Mouse (Mus musculus) ES-E14 (cell line): Measurements from ENCODE around the gene Txnl4b. TPM values are rescaled to one million over a fixed set of nuclear protein-coding genes. Genes with fewer than 3 reads are reported as not detected.

Experiments used
- DNase-seq: peaks from one replicate; pipeline ENCODE4 v3.0.0-alpha.2; 2013; ENCODE audit warnings: low read depth, low spot score
- H3K27ac ChIP-seq: 2 replicates; pipeline ENCODE4 v1.5.1; 2012; ENCODE audit warnings: low read depth, mild to moderate bottlenecking, low read length, moderate library complexity, mixed read lengths; ENCODE audit not compliant: poor library complexity, insufficient read depth, severe bottlenecking
- H3K36me3 ChIP-seq: 2 replicates; pipeline ENCODE4 v1.6.1; 2012; ENCODE audit warnings: mild to moderate bottlenecking, low read length, moderate library complexity, mixed read lengths; ENCODE audit not compliant: control insufficient read depth, poor library complexity, insufficient read depth, severe bottlenecking
- H3K4me1 ChIP-seq, 2 experiments: fragments of 150-350 bp in 1 of 2; sonication (generic) in 1 of 2; 2 replicates each; pipeline ENCODE4 v1.6.1; 2012; ENCODE audit warnings: low read length in 2 of 2, mild to moderate bottlenecking in 1 of 2, mixed read lengths in 1 of 2; ENCODE audit not compliant: control insufficient read depth in 2 of 2, insufficient read depth in 2 of 2, poor library complexity in 1 of 2
- H3K4me3 ChIP-seq, 2 experiments: fragments of 150-350 bp in 1 of 2; sonication (generic) in 1 of 2; 2 replicates each; pipeline ENCODE4 v1.5.1; 2012; ENCODE audit warnings: low read length in 2 of 2, low read depth in 1 of 2, mild to moderate bottlenecking in 1 of 2, mixed read lengths in 1 of 2; ENCODE audit not compliant: insufficient read depth in 1 of 2, poor library complexity in 1 of 2, severe bottlenecking in 1 of 2
- H3K9ac ChIP-seq: 2 replicates; pipeline ENCODE4 v1.6.1; 2012; ENCODE audit warnings: low read depth, mild to moderate bottlenecking, low read length, mixed read lengths; ENCODE audit not compliant: poor library complexity, insufficient read depth, severe bottlenecking
- H3K9me3 ChIP-seq: fragments of 150-350 bp; sonication (generic); 2 replicates; pipeline ENCODE4 v1.6.1; 2012; ENCODE audit warnings: low read depth, mild to moderate bottlenecking, low read length; ENCODE audit not compliant: control insufficient read depth, insufficient read depth
- CHD2 ChIP-seq: IDR thresholded peaks from 2 replicates; pipeline ENCODE4 v1.6.1; 2014; ENCODE audit warnings: mild to moderate bottlenecking, low read depth, low read length, inconsistent platforms
- HCFC1 ChIP-seq: IDR thresholded peaks from 2 replicates; pipeline ENCODE4 v1.6.1; 2012; ENCODE audit warnings: low read length, inconsistent platforms, borderline replicate concordance; ENCODE audit not compliant: insufficient read depth
- MAFK ChIP-seq: IDR thresholded peaks from 2 replicates; pipeline ENCODE4 v1.6.1; 2014; ENCODE audit warnings: mild to moderate bottlenecking, low read depth, low read length, inconsistent platforms; ENCODE audit not compliant: insufficient read depth
- ZC3H11A ChIP-seq: IDR thresholded peaks from 2 replicates; pipeline ENCODE4 v1.6.1; 2012; ENCODE audit warnings: low read depth, mild to moderate bottlenecking, inconsistent platforms, low read length, borderline replicate concordance
- ZNF384 ChIP-seq: IDR thresholded peaks from 2 replicates; pipeline ENCODE4 v1.6.1; 2012; ENCODE audit warnings: low read depth, low read length, inconsistent platforms
- in situ Hi-C, 2 experiments: fragments of 600-800 bp; cut with MboI; formaldehyde crosslinking; loops; one replicate each; pipeline ENCODE4 v1.15.1; 2025; ENCODE audit warnings: low sequenced_read_pairs in 2 of 2, inconsistent platforms in 1 of 2; ENCODE audit not compliant: unreplicated experiment in 2 of 2
- total RNA-seq: library from RNA; depleted of rRNA; stranded (reverse); fragments of 300-350 nt; gene quantifications from 2 replicates; pipeline ENCODE4 v1.2.3, GENCODE M21; 2012

Gene Txnl4b
- total RNA-seq, 1 experiment, result 7.8 TPM

DNA sequence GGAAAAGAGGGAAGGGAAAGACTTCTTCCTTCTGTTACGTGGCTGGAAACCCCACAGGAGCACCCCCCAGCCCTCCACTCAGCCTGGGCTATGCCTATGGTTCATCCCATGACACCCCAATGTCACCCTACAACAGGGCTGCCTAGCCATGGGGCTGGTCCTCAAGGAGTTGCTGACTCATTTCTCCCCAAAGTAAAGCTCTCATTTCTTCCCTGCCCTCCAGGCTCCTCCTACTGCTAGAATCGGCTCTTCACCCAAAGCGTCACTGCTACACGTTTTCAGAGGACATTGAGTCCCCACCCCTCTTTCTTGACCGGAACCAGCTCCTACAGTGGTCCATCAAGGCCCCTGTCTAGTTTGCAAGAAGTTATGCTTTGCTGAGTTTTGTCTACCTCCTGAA is 23.5 kb upstream of the Txnl4b start:
- TF ChIP-seq ZNF384 (no peak), CHD2 (no peak), ZC3H11A (no peak), HCFC1 (no peak), MAFK (no peak)

GRCm38 (mm10) chr8:109542748-109543519 is 22.8 kb upstream of the Txnl4b start:
- no peak for DNase-seq
- TF ChIP-seq HCFC1 (no peak), ZNF384 (no peak), MAFK (no peak), ZC3H11A (no peak), CHD2 (no peak)
- H3K4me1 ChIP-seq, result peaks cover 0 to 10% of the 10 kb centered on the region in 2 experiments; a peak in 1 of 4 replicates
- in situ Hi-C loops, result no loop called here
- no peaks in the 10 kb centered on the region for H3K9me3 ChIP-seq
- no peak overlapping the region for H3K4me3 ChIP-seq
- H3K9ac ChIP-seq, result no peak overlapping the region
- peaks cover 6% of the 10 kb centered on the region for H3K36me3 ChIP-seq
- no peak overlapping the region for H3K27ac ChIP-seq

More for the DNA sequence above, 23.5 kb upstream of the Txnl4b start:
- no peak overlapping the region for H3K4me3 ChIP-seq
- in situ Hi-C loops, result no loop called here
- no peaks in the 10 kb centered on the region for H3K9me3 ChIP-seq
- H3K27ac ChIP-seq, result no peak overlapping the region
- peaks cover 1% of the 10 kb centered on the region; the same call in 1 of the 2 replicates for H3K36me3 ChIP-seq
- no peak for DNase-seq
- no peak overlapping the region for H3K9ac ChIP-seq
- H3K4me1 ChIP-seq, result peaks cover 0 to 10% of the 10 kb centered on the region in 2 experiments; a peak in 1 of 4 replicates

- no peak for DNase-seq
- in situ Hi-C loops, result no loop called here
Measured at GRCm38 (mm10) chr8:109544049-109544448, 21.6 kb upstream of the Txnl4b start.

DNA sequence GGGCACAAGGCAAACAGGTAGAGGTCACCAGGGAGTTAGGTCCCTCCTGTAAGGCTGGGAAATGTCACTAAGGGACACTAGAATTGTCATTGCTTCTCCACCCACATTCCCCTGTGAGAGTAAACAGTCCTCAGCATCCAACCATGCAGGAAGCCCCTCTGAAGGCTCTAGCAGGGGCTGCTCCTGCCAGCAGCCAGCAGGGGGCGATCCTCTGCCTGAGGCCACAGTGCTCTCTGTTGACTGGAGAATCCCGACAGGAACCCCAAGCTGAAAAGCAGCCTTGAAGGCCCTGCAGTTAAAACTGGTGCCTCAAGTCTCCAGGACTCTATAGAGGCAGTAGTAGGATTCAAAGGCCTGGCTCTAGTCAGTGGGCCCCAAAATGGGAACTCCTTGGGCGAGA is 14.0 kb upstream of the Txnl4b start:
- H3K4me1 ChIP-seq, result no peaks in the 10 kb centered on the region
- no peak overlapping the region for H3K27ac ChIP-seq
- peak; percentile 45 for DNase-seq
- H3K9me3 ChIP-seq, result no peaks in the 10 kb centered on the region
- peaks cover 84% of the 10 kb centered on the region for H3K36me3 ChIP-seq
- no peak overlapping the region for H3K9ac ChIP-seq
- no peak overlapping the region for H3K4me3 ChIP-seq
- TF ChIP-seq ZNF384, result no peak
- TF ChIP-seq HCFC1, result no peak
- no peak for TF ChIP-seq CHD2
- in situ Hi-C loops, result no loop called here

More at GRCm38 (mm10) chr8:109544049-109544448, 21.6 kb upstream of the Txnl4b start:
- Histone ChIP-seq H3K4me3 (no peak overlapping the region), H3K9me3 (no peaks in the 10 kb centered on the region), H3K4me1 (peaks cover 0 to 10% of the 10 kb centered on the region in 2 experiments; a peak in 1 of 4 replicates), H3K9ac (no peak overlapping the region), H3K36me3 (peaks cover 17% of the 10 kb centered on the region), H3K27ac (no peak overlapping the region)
- TF ChIP-seq CHD2, result no peak
- no peak for TF ChIP-seq HCFC1
- TF ChIP-seq MAFK, result no peak
- no peak for TF ChIP-seq ZC3H11A
- no peak for TF ChIP-seq ZNF384
